Mouse (Mus musculus): ENCODE measurements at regions not wholly inside any gene's neighbourhood (a gene's known extent, or its start where the extent isn't known, plus 50 kb on each side); places are given as distances from the start of the nearest gene placed in this dataset.

- DNase-seq, result no peak
Measured at GRCm38 (mm10) chr12:109893657-109894056, 293.5 kb upstream of the Rtl1 start.

- peak; percentile 81 for DNase-seq
Measured at GRCm38 (mm10) chr12:109895389-109895788, 295.3 kb upstream of the Rtl1 start.

- no peak for DNase-seq
Measured at GRCm38 (mm10) chr12:109896397-109896796, 296.3 kb upstream of the Rtl1 start.

- DNase-seq, result no peak
Measured at GRCm38 (mm10) chr12:109896906-109897305, 296.8 kb upstream of the Rtl1 start.

GRCm38 (mm10) chr12:109897861-109898385 is 297.8 kb upstream of the Rtl1 start:
- no peak for DNase-seq

- no peak for DNase-seq
Measured at GRCm38 (mm10) chr12:109899420-109899819, 299.3 kb upstream of the Rtl1 start.

GRCm38 (mm10) chr12:109910966-109911495 is 310.9 kb upstream of the Rtl1 start:
- no peak for DNase-seq

- DNase-seq, result no peak
Measured at GRCm38 (mm10) chr12:109911506-109911905, 311.4 kb upstream of the Rtl1 start.

- no peak for DNase-seq
Measured at GRCm38 (mm10) chr12:109917761-109918160, 317.6 kb upstream of the Rtl1 start.

- no peak for DNase-seq
Measured at GRCm38 (mm10) chr12:109918901-109919300, 318.8 kb upstream of the Rtl1 start.

GRCm38 (mm10) chr12:109922111-109922510 is 322.0 kb upstream of the Rtl1 start:
- no peak for DNase-seq

- DNase-seq, result no peak
Measured at GRCm38 (mm10) chr12:109925866-109926265, 325.7 kb upstream of the Rtl1 start.

GRCm38 (mm10) chr12:109926643-109927042 is 326.5 kb upstream of the Rtl1 start:
- no peak for DNase-seq

GRCm38 (mm10) chr12:109946179-109946578 is 332.7 kb upstream of the Dio3 start:
- DNase-seq, result no peak

GRCm38 (mm10) chr12:109946936-109947335 is 331.9 kb upstream of the Dio3 start:
- DNase-seq, result no peak

- DNase-seq, result no peak
Measured at GRCm38 (mm10) chr12:109947886-109948433, 330.9 kb upstream of the Dio3 start.

- no peak for DNase-seq
Measured at GRCm38 (mm10) chr12:109948434-109948984, 330.4 kb upstream of the Dio3 start.

GRCm38 (mm10) chr12:109949231-109949965 is 329.5 kb upstream of the Dio3 start:
- DNase-seq, result no peak

- no peak for DNase-seq
Measured at GRCm38 (mm10) chr12:109950632-109951031, 328.2 kb upstream of the Dio3 start.

GRCm38 (mm10) chr12:109951473-109951872 is 327.4 kb upstream of the Dio3 start:
- no peak for DNase-seq

GRCm38 (mm10) chr12:109951884-109952456 is 326.9 kb upstream of the Dio3 start:
- DNase-seq, result no peak

- DNase-seq, result no peak
Measured at GRCm38 (mm10) chr12:109952933-109953332, 325.9 kb upstream of the Dio3 start.

- DNase-seq, result no peak
Measured at GRCm38 (mm10) chr12:109957305-109957704, 321.6 kb upstream of the Dio3 start.
